Mouse (Mus musculus): Measurements from ENCODE around the gene Sh3glb2.

The Sh3glb2 gene

GRCm38 (mm10) chr2:30342061-30342460 lies 17.1 kb downstream of the Sh3glb2 start:
- no peak for DNase-seq (ENCODE audit: low spot score)

DNA sequence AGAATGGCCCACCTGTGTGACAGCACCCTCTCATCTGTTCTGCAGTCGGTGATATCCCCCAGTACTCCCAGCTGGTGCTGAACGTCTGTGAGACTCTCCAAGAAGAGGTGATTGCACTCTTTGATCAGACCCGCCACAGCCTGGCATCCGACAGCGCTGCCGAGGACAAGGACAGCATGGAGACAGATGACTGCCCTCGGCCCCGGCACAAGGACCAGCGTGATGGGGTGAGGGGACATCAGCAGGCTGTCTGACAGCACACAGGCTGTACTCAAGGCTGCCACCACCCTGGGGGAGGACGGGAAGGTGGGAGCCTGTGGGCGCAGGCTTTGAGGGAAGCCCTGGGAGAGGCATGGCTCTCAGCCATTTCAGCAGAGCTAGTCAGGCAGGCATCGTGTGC lies 22.0 kb downstream of the Sh3glb2 start:
- no peak for DNase-seq (ENCODE audit: low spot score)

DNA sequence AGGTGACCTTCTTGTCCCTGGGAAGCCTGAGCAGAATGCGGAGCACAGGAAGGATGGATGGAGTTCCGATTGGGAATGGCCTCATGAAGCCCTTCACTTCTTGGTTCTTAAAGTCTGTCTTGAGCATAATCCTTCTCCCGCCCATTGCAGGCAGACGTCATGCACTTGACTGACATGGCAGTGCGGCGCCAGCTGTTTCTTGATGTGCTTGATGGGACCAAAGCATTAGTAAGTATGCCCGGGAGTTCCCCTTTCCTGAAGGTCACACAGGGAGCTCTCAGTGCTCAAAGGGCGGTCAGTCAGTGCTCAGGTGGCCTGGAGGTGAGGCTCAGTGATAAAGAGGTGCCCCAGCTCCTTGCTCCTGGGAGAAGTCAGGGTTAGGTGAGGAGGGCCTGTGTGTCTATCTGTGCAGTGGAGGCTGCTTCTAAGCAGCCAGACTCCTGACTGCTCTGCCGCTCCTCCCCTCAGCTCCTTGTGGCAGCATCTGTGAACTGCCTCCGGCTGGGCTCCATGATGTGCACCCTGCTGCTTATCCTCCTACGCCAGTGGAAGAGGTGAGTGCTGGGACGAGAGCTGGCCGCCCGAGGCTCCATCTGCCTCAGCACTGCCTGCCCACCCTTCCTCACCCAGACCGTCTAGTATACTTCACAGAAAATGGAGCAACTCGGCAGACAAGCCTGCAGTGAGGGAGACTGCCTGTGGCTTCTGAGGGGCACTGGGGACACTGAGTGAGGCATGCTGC lies 22.8 kb downstream of the Sh3glb2 start:
- no peak for DNase-seq (ENCODE audit: low spot score)

- no peak for DNase-seq (ENCODE audit: low spot score)
Measured at GRCm38 (mm10) chr2:30335324-30335723, 23.8 kb downstream of the Sh3glb2 start.

- no peak for DNase-seq (ENCODE audit: low spot score)
Measured at GRCm38 (mm10) chr2:30328791-30329190, 30.3 kb downstream of the Sh3glb2 start.

- no peak for DNase-seq (ENCODE audit: low spot score)
Measured at GRCm38 (mm10) chr2:30327276-30327675, 31.9 kb downstream of the Sh3glb2 start.

DNA sequence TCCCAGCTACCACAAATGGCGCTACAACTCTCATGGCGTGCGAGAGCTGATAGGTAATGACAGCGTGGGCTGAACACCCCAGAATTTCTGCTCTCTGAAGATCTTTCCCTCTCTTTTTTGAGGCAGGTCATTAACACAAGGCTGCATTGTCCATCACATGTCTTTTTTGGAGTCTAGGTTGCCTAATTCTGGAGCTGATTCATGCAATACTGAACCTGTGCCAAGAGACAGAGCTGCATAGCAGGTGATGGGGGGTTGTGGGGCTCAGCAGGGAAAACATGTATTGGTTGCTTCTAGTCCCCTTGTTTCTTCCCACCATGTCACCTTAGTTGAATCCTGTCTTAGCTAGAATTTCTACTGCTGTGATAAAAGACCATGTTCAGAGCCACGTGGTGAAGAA lies 33.8 kb downstream of the Sh3glb2 start:
- no peak for DNase-seq (ENCODE audit: low spot score)

- no peak for DNase-seq (ENCODE audit: low spot score)
Measured at GRCm38 (mm10) chr2:30323111-30323510, 36.0 kb downstream of the Sh3glb2 start.

DNA sequence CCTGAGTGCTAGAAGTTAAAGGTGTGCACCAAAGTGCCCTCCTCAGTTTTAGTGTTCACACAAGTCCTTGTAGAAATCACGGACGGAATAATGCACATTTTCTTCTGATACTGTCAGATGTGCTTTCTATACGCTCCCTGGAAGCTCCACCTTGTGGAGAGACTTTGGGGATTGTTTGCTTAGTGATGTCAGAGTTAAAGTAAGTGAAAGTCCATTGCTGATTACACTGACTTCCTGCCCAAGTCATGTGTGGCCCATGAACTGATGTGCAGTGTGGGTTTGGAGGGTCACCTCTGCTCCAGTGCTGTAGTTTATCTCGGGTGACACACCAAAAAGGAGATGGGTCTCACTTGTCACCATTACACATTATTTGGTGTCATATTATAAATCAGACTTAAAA lies 39.9 kb downstream of the Sh3glb2 start:
- DNase-seq (ENCODE audit: low spot score): no peak

- no peak for DNase-seq (ENCODE audit: low spot score)
Measured at GRCm38 (mm10) chr2:30316955-30317354, 42.2 kb downstream of the Sh3glb2 start.

DNA sequence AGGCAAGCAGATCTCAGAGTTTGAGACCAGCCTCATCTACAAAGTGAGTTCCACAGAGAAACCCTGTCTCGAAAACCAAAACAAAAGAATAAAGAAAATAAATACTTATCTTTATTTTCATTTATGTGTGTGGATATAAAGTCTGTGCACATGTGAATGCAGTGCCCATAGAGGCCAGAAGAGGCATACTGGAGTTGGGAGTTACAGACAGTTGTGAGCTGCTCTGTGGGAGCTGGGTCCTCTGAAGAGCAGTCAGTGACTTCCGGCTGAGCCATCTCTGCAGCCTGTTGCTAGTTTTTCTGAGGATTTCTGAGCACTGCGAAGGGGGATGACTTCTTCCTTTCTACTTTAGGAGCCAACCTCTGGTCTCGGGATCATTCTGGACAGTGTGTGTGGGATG lies 43.0 kb downstream of the Sh3glb2 start:
- no peak for DNase-seq (ENCODE audit: low spot score)

GRCm38 (mm10) chr2:30311481-30311880 lies 47.7 kb downstream of the Sh3glb2 start:
- no peak for DNase-seq (ENCODE audit: low spot score)

GRCm38 (mm10) chr2:30309351-30309750 lies 49.8 kb downstream of the Sh3glb2 start:
- DNase-seq (ENCODE audit: low spot score): no peak

DNA sequence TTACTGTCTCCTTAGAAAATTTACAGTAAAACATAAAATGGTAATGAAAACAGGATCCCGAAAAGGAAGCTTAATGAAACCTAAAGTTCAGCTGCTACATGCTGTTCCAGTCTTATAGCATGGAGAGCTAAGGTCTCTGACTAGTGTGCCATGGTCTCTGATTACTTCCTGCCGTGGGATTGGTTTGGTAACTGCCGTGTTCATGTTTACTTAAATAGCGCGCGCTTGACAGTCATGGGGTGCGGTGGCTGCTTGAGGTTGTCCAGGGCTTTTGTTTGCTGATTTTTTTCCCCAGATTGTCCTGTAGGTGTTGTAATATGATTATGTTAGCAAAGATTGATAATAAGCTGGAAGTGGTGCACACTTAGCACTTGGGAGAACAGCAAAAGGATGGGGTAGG lies 53.0 kb downstream of the Sh3glb2 start:
- DNase-seq (ENCODE audit: low spot score): no peak

DNA sequence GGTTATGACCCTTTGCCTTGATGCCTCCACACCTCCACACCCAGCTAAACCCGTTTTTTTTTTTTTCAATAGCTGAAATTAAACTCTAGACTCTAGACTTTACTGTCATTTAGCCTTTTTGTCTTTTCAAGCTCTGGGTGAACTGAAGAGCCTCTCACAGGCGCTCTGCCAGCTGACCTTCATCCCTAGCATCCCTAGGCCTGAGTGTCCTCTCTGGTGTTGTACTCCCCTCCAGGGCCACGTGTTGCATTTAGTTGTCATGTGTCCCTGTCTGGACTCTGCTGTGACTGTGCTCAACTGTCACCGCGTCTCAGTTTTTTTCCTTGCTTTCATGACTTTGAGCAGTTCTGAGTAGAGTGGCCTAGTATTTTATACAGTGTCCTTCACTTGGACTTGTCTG lies 59.2 kb downstream of the Sh3glb2 start:
- DNase-seq (ENCODE audit: low spot score): no peak

DNA sequence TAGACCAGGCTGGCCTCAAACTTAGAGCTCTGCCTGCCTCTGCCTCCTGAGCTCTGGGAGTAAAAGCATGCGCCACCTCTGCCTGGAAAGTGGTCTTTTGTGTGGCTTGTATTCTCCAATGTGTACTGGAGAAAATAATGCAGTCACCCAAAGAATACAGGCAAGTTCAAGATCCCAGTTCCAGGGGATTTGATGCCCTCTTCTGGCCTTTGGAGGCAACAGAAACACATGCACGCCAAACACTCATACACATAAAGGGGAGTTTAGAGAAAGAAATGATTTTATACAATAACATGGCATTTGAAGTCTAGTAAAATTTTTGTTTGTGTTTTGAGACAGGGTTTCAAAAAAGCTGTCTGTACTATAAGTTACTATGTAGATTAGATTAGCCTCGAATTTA lies 59.6 kb downstream of the Sh3glb2 start:
- DNase-seq (ENCODE audit: low spot score): no peak

Measured in ovary, adult 18-20 months (tissue).